Mouse (Mus musculus) Patski (cell line): ENCODE measurements around the gene Acadvl. TPM values are rescaled to one million over a fixed set of nuclear protein-coding genes. Genes with fewer than 3 reads are reported as not detected.
A peak's percentile ranks its signal among the peaks of the same experiment; 100 is the strongest.

ENCODE experiments used
- ATAC-seq: fragments of 100-300 bp; one replicate; pipeline ENCODE4 v1.8.0; 2021
- CTCF ChIA-PET: fragments of 350-600 bp; sonication (Branson Sonifier 250); formaldehyde crosslinking; loops from one replicate; lab custom pipeline; 2022; ENCODE audit warnings: inconsistent platforms; lab: Charles Lee
- POLR2A ChIA-PET: fragments of 350-600 bp; sonication (Branson Sonifier 250); formaldehyde crosslinking; loops from one replicate; lab custom pipeline; 2022; ENCODE audit warnings: antibody characterized with exemption, inconsistent platforms; lab: Charles Lee
- DNase-seq: peaks from one replicate; pipeline ENCODE4 v3.0.0-alpha.2; 2011; ENCODE audit warnings: low read depth, low spot score
- H3K27me3 ChIP-seq: fragments of 371-371 bp; one replicate; pipeline ENCODE4 v1.5.1; 2021
- CTCF ChIP-seq: fragments of 100-300 bp; IDR thresholded peaks from one replicate; pipeline ENCODE4 v1.5.1; 2021
- in situ Hi-C: fragments of 300-500 bp; cut with MboI; formaldehyde crosslinking; loops from 3 replicates; pipeline ENCODE4 v1.11.1; 2018; ENCODE audit warnings: low pct_unique_long_range_greater_than_20kb, mixed read lengths
- polyA plus RNA-seq: library from polyadenylated mRNA; unstranded; gene quantifications from one replicate; pipeline ENCODE4 v1.2.3, GENCODE M21; 2021

Gene Acadvl
- polyA plus RNA-seq, 1 experiment from 2014 or later = 234 TPM

- no peaks in the 10 kb centered on the region for H3K27me3 ChIP-seq
- ATAC-seq (no peak), DNase-seq (no peak)
- POLR2A ChIA-PET = interaction anchor here (1.2 kb wide), 1 partner anchor 9 kb away, joined by 3 read pairs; no protein-coding TSS in a partner anchor
- TF ChIP-seq CTCF = no peak
- CTCF ChIA-PET = interaction anchor here (1.1 to 2.8 kb wide), 2 partner anchors 9 to 11 kb away, joined by 3 to 14 read pairs; partner anchors contain the start of genes Acadvl and Dlg4
- in situ Hi-C loops = no loop called here
These were observed 9.7 kb downstream of the Acadvl start for GRCm38 (mm10) chr11:70005521-70005920.

GRCm38 (mm10) chr11:70002471-70002870, 12.7 kb downstream of the Acadvl start:
- no peaks in the 10 kb centered on the region for H3K27me3 ChIP-seq
- no peak for TF ChIP-seq CTCF
- ChIA-PET POLR2A (interaction anchor here (1.6 kb wide), 1 partner anchor 12 kb away, joined by 6 read pairs; no protein-coding TSS in a partner anchor), CTCF (interaction anchor here (1.2 to 1.4 kb wide), 2 partner anchors 12 to 14 kb away, joined by 6 to 7 read pairs; partner anchors contain the start of genes Acadvl and Dlg4)
- in situ Hi-C loops = no loop called here
- DNase-seq = no peak
- ATAC-seq = no peak

- no peaks in the 10 kb centered on the region for H3K27me3 ChIP-seq
- DNase-seq (no peak), ATAC-seq (no peak)
- CTCF ChIA-PET = interaction anchor here (0.6 to 1.4 kb wide), 5 partner anchors 13 to 78 kb away, joined by 3 to 7 read pairs (median 4); partner anchors contain the start of genes Acadvl and Dlg4
- no peak for TF ChIP-seq CTCF
- in situ Hi-C loops = no loop called here
- POLR2A ChIA-PET = no interaction called here
These were observed 13.3 kb downstream of the Acadvl start for GRCm38 (mm10) chr11:70001865-70002264.

GRCm38 (mm10) chr11:70001159-70001558, 14.1 kb downstream of the Acadvl start:
- H3K27me3 ChIP-seq = no peaks in the 10 kb centered on the region
- no peak for TF ChIP-seq CTCF
- in situ Hi-C loops = no loop called here
- CTCF ChIA-PET = interaction anchor here (0.6 to 1.4 kb wide), 5 partner anchors 13 to 77 kb away, joined by 3 to 7 read pairs (median 4); partner anchors contain the start of genes Acadvl and Dlg4
- POLR2A ChIA-PET = no interaction called here
- no peak for DNase-seq
- no peak for ATAC-seq

- ChIA-PET CTCF (no interaction called here), POLR2A (interaction anchor here (0.7 to 0.9 kb wide), 2 partner anchors 19 to 944 kb away, joined by 4 read pairs; partner anchors contain the start of gene Elp5)
- ATAC-seq (peak; percentile 18), DNase-seq (no peak)
- TF ChIP-seq CTCF = no peak
- in situ Hi-C loops = no loop called here
- H3K27me3 ChIP-seq = no peaks in the 10 kb centered on the region
These were observed 14.8 kb downstream of the Acadvl start, which contains the start of gene Dvl2 for GRCm38 (mm10) chr11:70000396-70000898. Dvl2 (plus strand) TSS chr11:70000595.

GRCm38 (mm10) chr11:69999666-70000065, 15.5 kb downstream of the Acadvl start:
- ChIA-PET POLR2A (interaction anchor here (0.9 kb wide), 1 partner anchor 18 kb away, joined by 4 read pairs; the partner anchor contains the start of gene Elp5), CTCF (no interaction called here)
- ATAC-seq = no peak
- H3K27me3 ChIP-seq = no peaks in the 10 kb centered on the region
- in situ Hi-C loops = loop anchor here (25.0 kb wide), 2 partner anchors 587 to 912 kb away; partner anchors contain the start of genes Kdm6b, Per1 and Vamp2
- no peak for DNase-seq
- no peak for TF ChIP-seq CTCF

GRCm38 (mm10) chr11:69998567-69999491, 16.4 kb downstream of the Acadvl start:
- CTCF ChIA-PET = no interaction called here
- in situ Hi-C loops = loop anchor here (25.0 kb wide), 2 partner anchors 587 to 912 kb away; partner anchors contain the start of genes Kdm6b, Per1 and Vamp2
- H3K27me3 ChIP-seq = no peaks in the 10 kb centered on the region
- POLR2A ChIA-PET = interaction anchor here (1.0 kb wide), 2 partner anchors 10 to 15 kb away, joined by 3 to 4 read pairs; no protein-coding TSS in a partner anchor
- DNase-seq (no peak), ATAC-seq (no peak)
- TF ChIP-seq CTCF = no peak

GRCm38 (mm10) chr11:69997070-69997509, 18.1 kb downstream of the Acadvl start:
- CTCF ChIA-PET = interaction anchor here (1.4 to 1.6 kb wide), 2 partner anchors 13 to 63 kb away, joined by 4 to 5 read pairs; no protein-coding TSS in a partner anchor
- POLR2A ChIA-PET = interaction anchor here (1.0 to 1.7 kb wide), 5 partner anchors 9 to 31 kb away, joined by 3 to 7 read pairs (median 6); partner anchors contain the start of genes Acadvl and Elp5
- no peaks in the 10 kb centered on the region for H3K27me3 ChIP-seq
- ATAC-seq (peak; percentile 38), DNase-seq (no peak)
- in situ Hi-C loops = loop anchor here (25.0 kb wide), 2 partner anchors 585 to 910 kb away; partner anchors contain the start of genes Kdm6b, Per1 and Vamp2
- no peak for TF ChIP-seq CTCF

GRCm38 (mm10) chr11:69996161-69997061, 18.8 kb downstream of the Acadvl start:
- in situ Hi-C loops = loop anchor here (25.0 kb wide), 2 partner anchors 584 to 909 kb away; partner anchors contain the start of genes Kdm6b, Per1 and Vamp2
- ChIA-PET CTCF (interaction anchor here (1.4 to 1.6 kb wide), 2 partner anchors 13 to 62 kb away, joined by 4 to 5 read pairs; no protein-coding TSS in a partner anchor), POLR2A (interaction anchor here (0.5 to 1.7 kb wide), 7 partner anchors 10 to 96 kb away, joined by 3 to 7 read pairs (median 3); partner anchors contain the start of genes Acadvl and Elp5)
- TF ChIP-seq CTCF = no peak
- no peak for ATAC-seq
- H3K27me3 ChIP-seq = no peaks in the 10 kb centered on the region
- no peak for DNase-seq
